Mouse (Mus musculus) forelimb bud, embryonic 11.5 days (tissue): ENCODE results near the gene Cdkn2d.
"Not testable (repeated sequence)": the region's sequence is repeated elsewhere in the genome, so short reads cannot be mapped to it uniquely, and the experiment has no call there.

Experiments
- DNase-seq: peaks from one replicate; pipeline ENCODE4 v3.0.0-alpha.2; 2012; ENCODE audit warnings: low read depth, low spot score

Cdkn2d gene

DNA sequence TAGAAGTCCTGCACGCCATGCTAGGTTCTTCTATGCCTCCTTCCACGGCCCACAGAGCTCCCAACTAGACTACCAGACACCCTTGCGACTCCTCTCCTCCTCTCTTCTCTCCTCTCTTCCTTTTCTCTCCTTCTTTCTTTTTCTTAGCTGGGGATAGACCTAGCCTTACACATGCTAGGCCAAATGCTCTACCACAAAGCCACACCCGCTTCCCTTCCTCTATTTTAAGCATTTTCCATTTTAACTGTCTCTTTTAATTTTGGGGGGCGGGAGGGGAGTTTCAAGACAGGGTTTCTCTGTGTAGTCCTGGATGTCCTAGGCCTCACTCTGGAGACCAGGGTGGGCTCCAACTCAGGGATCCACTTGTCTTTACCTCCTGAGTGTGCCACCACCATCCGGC, 27.6 kb upstream of the Cdkn2d start:
- DNase-seq = no peak

DNA sequence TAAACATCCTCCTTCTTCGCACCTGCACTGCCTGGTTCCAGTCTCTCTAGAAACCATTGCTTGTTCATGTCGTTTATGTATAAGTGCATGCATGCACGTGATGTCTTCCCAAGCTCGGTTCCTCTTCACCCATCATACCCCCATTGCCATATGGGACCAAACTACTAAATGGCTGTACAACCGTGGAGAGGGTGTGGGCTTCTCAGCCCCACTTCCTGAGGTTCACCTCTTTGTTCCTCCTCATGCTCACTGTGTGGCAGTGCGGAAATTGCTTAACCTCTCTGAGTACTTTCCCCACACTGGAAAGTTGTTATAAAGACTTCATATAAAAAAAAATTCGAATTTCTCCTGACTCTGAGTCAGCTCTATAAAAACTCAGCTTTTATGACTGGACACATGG, 25.5 kb upstream of the Cdkn2d start:
- no peak for DNase-seq

DNA sequence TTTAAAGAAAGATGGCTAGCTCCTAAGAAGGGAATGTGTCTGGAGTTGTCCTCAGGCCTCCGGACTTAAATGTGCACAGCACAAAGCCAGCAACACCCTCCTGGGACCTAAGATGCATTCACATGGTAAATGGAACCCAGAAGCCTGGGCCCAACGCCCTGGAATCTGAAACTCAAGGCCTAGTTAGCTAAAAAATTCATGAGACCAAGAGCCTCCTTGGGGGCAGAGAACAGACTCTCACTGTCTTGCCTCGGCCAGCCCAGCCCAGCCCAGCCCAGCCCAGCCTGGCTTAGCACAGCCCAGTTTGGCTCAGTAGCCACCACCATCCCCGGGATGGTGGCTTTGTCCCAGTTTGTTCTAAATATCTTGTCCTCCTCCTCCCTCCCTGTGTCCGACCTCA, 24.2 kb upstream of the Cdkn2d start:
- no peak for DNase-seq

- DNase-seq = no peak
These were observed 23.3 kb upstream of the Cdkn2d start for GRCm38 (mm10) chr9:21314367-21315140.

GRCm38 (mm10) chr9:21313394-21313793, 22.2 kb upstream of the Cdkn2d start:
- DNase-seq = peak; percentile 85

- no peak for DNase-seq
These were observed 20.9 kb upstream of the Cdkn2d start, which contains the start of gene Ap1m2 for GRCm38 (mm10) chr9:21312134-21312533. Gene Ap1m2, minus strand, starts transcription at chr9:21312337.

DNA sequence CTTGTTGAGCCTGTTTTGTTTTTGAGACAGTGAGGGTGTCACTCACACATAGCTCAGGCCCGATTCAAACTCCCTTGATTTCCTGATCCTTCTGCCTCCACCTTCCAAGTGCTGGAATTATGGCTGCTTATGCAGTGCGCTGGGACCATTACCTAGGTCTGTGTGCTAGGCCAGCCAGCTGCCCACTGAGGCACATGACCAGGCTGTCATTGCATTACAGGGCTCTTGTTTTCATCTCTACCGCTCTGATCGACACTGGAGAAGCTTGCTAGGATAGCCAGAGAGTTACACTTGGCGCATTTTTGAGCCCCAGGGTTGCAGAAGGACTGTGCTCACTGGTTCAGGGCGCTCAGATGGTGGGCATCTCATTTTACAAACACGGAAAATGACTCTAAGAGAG, 20.5 kb upstream of the Cdkn2d start:
- no peak for DNase-seq

DNA sequence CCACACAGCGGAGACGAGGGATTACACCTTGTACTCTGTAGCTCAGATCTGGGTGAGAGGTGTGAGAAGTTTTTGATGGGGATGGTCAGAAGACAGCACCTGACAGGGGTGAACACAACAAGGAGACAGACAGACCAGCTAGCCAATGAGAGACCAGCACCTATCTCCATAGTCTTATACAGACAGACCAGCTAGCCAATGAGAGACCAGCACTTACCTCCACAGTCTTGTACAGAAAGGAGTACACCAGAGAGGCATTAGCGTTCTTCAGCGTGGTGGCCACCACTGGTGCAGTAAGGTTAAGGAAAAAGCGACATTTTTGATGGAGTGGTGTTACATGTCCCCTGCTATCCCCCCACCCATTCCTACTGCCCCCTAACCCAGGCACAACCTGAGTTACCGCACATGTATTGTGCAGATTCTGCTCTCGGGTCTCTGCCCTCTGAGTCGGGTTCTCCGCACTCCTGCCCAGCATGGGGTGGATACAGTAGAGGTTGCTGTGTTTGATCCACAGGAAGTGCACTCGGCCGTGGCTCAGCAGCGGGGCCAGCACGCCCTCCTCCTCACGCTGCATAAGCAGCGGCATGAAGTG, 18.0 kb upstream of the Cdkn2d start:
- no peak for DNase-seq

GRCm38 (mm10) chr9:21305065-21305464, 13.9 kb upstream of the Cdkn2d start:
- no peak for DNase-seq

GRCm38 (mm10) chr9:21299014-21299413, 7.8 kb upstream of the Cdkn2d start:
- no peak for DNase-seq

GRCm38 (mm10) chr9:21292271-21292670, 1.1 kb upstream of the Cdkn2d start:
- no peak for DNase-seq

DNA sequence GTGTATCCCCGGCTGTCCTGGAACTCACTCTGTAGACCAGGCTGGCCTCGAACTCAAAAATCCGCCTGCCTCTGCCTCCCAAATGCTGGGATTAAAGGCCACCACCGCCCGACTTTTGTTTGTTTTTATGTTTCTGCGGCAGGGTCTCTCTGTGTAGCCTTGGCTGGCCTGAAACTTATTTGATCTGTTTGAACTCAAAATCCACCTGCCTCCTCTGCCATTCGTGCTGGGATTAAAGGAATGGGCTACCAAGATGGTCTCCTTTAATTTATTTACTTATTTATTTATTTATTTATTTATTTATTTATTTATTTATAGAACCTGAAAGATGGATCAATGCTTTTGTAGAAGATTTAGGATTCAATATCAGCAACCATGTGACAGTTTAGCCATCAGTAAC, 661 bp upstream of the Cdkn2d start:
- DNase-seq = not testable (repeated sequence)

GRCm38 (mm10) chr9:21290589-21290988, 618 bp downstream of the Cdkn2d start:
- DNase-seq = no peak

DNA sequence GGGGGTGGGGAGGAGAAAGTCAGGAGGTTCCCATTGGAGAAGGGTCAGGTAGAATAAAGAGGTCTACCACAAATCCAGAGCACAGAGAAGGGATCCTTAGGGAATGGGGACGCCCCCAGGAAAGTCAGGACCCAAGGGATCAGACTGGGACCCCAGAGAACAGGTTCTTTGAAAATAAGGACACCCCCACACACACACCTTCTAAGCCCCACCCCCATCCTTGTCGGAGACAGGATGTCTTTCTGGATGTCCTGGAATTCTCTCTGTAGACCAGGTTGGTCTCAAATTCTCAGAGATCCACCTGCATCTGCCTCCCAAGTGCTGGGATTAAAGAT, 1.9 kb downstream of the Cdkn2d start:
- DNase-seq = no peak

- DNase-seq = no peak
These were observed 2.5 kb downstream of the Cdkn2d start for GRCm38 (mm10) chr9:21288404-21289336.

- DNase-seq = peak; percentile 97
These were observed 3.4 kb downstream of the Cdkn2d start, which contains the start of gene Kri1 for GRCm38 (mm10) chr9:21287571-21288402. Gene Kri1, minus strand, starts transcription at chr9:21287969.

DNA sequence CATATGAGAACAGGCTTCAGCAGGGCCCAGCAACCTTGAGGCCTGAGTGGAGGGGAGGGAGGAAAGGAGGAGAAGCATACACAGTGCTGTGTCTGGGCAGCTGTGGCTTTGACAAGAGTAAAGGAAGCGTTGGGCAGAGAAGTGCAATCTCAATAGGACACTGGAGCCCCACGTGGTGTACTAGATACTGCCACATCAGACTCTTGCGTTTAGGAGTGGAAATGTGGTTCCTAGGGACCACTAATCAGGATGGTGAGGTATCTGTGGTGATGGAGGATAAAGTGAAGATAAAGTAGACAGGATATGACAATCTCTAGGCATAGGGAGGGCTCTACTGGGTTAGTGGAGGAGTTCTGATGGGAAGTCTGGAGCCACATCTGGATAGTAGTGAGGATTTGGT, 4.5 kb downstream of the Cdkn2d start:
- DNase-seq = no peak

DNA sequence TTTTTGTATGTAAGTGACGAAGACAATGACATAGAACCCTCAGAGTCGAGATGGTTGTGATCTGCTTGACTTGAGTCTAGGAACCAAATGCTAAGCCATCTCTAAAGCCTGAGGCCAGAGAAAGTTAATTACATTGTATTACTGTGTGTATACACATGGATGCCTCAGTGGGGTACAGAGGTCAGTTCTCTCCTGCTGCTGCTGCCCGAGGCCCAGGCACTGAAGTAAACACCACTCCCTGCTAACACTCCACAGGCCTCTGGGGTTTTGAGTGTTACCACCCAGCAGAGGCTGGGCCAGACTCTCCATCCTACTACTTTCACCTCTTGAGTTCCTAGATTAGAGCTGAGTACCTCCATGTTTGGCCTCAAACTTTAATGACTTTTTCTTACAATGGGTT, 7.2 kb downstream of the Cdkn2d start:
- DNase-seq = no peak

- no peak for DNase-seq
These were observed 7.6 kb downstream of the Cdkn2d start for GRCm38 (mm10) chr9:21283591-21283990.

DNA sequence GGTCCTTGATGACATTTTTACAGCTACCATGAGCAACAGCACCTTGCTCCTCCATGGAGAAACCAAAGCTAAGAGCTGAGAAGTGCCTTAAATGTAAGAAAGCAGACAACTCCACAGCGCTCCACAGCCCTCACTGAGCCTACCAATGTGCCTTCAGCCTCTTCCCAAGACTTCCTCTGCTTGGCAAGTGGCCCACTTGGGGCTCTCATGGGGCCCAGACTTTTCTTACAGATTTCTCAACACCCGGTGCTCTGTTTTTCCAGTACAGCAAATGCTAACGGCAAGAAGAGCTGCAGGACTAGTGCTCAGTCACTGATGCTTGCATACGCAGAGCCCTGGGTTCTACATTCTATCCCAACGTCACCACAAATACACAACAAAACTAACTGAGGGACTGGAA, 13.4 kb downstream of the Cdkn2d start:
- no peak for DNase-seq

GRCm38 (mm10) chr9:21276307-21276706, 14.9 kb downstream of the Cdkn2d start:
- no peak for DNase-seq
